Mouse (Mus musculus): ENCODE measurements around the gene Gtf3c6. TPM values are rescaled to one million over a fixed set of nuclear protein-coding genes. Genes with fewer than 3 reads are reported as not detected.
A peak's percentile ranks its signal among the peaks of the same experiment; 100 is the strongest.

Gene Gtf3c6
- total RNA-seq, 2 experiments from 2014 or later, result 85.8 to 152 TPM

GRCm38 (mm10) chr10:40260305-40260704, 2.4 kb upstream of the Gtf3c6 start:
- no peak for ATAC-seq (replicated peaks; ENCODE audit: low FRiP score, low TSS enrichment, poor library complexity, severe bottlenecking)

- no peak for ATAC-seq (replicated peaks; ENCODE audit: low FRiP score, low TSS enrichment, poor library complexity, severe bottlenecking)
These were observed 1.6 kb upstream of the Gtf3c6 start for GRCm38 (mm10) chr10:40259542-40259941.

DNA sequence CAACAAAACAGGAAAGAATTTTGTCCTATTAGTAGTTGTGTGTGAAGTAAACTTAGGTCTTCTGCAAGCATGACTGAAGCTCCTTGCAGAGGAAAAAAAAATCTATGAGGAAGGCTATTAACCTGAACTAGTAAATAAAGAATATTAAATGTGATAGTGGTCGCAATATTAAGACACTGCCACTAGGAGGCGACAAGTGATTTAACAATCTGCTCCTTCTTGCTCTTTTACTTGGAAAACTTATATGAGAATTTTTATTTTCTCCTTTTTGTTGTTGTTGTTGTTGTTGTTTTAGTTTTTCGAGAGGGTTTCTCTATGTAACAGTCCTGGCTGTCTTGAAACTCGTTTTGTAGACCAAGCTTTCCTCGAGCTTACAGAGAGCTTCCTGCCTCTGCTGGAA, 1.1 kb upstream of the Gtf3c6 start:
- peak; percentile 60 for ATAC-seq (replicated peaks; ENCODE audit: low FRiP score, low TSS enrichment, poor library complexity, severe bottlenecking)

DNA sequence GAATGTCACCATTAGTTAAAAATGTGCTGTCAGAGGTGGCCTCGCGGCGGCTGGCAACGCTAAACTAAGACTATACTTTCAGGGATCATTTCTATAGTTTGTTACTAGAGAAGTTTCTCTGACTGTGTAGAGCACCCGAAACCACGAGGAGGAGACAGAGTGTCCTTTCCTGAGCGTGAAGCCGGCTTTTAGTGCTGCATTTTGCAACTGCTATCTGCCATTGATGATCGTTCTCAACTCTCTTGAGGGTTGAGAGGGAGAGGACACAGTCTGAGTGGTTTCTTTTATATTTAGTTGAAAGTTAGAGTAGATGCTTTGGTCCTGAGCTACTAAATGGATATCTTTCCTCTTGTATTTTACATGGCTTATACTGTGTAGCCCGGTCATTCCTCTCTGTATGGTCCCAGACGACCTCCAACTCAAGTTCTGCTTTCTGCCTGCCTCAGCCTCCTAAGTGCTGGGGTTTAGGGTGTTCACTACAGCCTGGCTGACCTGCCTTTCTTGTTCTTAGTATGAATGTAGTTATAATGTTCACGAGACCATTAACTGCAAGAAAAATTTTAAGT, 576 bp upstream of the Gtf3c6 start:
- peak; percentile 78 for ATAC-seq (replicated peaks; ENCODE audit: low FRiP score, low TSS enrichment, poor library complexity, severe bottlenecking)

- ATAC-seq (replicated peaks; ENCODE audit: low FRiP score, low TSS enrichment, poor library complexity, severe bottlenecking), result peak; percentile 42
These were observed 1.2 kb downstream of the Gtf3c6 start for GRCm38 (mm10) chr10:40256716-40257115.

DNA sequence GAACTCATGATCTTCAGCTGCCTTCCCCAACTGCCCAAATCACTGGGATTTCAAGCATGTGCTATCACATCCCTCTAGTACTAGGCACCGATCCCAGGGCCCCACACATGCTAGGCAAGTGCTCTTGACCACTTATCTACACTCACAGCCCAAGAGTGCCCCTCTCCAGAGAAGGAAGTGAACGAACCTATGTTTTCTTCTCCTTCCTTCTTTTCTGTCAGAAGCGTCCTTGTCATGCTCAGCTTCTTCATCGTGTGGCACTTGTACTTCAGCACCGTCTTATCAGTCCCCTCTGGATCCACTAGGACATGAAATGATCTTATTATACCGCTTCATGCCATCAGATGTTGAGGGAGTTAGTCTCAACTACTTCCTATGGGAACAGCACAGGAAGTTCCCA, 6.9 kb downstream of the Gtf3c6 start:
- ATAC-seq (replicated peaks; ENCODE audit: low FRiP score, low TSS enrichment, poor library complexity, severe bottlenecking), result no peak

DNA sequence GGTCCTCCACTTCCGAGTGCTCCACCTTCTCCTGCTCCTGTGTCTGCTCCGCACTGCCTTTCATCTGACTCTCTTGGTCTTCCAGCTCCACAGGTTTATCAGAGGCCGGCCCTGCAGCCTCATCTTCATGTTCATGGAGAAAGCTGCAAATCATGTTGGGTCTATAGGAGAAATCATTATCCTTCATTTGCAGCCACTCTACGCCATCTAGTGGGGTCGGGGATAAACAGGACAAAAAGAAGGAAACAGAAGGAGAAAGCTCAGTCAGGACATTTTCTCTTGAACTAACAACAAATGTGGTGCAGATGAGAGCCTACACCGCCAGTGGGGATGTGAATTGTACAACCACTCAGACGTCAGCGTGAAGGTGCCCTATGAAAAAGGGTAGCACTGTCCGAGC, 8.3 kb downstream of the Gtf3c6 start:
- ATAC-seq (replicated peaks; ENCODE audit: low FRiP score, low TSS enrichment, poor library complexity, severe bottlenecking), result no peak

GRCm38 (mm10) chr10:40247166-40247716, 10.7 kb downstream of the Gtf3c6 start:
- ATAC-seq (replicated peaks; ENCODE audit: low FRiP score, low TSS enrichment, poor library complexity, severe bottlenecking), result no peak

GRCm38 (mm10) chr10:40246374-40247165, 11.3 kb downstream of the Gtf3c6 start, which contains the start of gene Rpf2:
Gene Rpf2 (minus strand): TSS chr10:40247036.
- ATAC-seq (replicated peaks; ENCODE audit: low FRiP score, low TSS enrichment, poor library complexity, severe bottlenecking), result peak; percentile 93

GRCm38 (mm10) chr10:40237826-40238225, 20.1 kb downstream of the Gtf3c6 start:
- no peak for ATAC-seq (replicated peaks; ENCODE audit: low FRiP score, low TSS enrichment, poor library complexity, severe bottlenecking)

DNA sequence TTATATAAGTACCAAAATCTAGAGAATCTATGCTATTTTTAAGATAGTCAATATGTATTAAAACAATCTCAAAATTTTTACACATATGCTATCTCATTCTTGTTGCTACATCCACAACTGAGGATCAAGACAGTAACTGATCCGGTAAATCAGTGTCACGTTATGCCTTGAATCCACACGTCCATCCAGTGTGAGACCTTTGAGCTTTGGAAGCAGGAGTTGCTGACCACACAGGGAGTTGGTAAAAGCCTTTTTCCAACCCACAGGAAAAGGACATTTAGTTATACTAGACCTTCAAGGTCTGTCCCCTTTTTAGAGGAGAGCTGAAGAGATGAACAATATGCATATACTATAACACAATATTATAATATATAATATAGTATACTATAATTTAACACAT, 24.7 kb downstream of the Gtf3c6 start:
- ATAC-seq (replicated peaks; ENCODE audit: low FRiP score, low TSS enrichment, poor library complexity, severe bottlenecking), result no peak

DNA sequence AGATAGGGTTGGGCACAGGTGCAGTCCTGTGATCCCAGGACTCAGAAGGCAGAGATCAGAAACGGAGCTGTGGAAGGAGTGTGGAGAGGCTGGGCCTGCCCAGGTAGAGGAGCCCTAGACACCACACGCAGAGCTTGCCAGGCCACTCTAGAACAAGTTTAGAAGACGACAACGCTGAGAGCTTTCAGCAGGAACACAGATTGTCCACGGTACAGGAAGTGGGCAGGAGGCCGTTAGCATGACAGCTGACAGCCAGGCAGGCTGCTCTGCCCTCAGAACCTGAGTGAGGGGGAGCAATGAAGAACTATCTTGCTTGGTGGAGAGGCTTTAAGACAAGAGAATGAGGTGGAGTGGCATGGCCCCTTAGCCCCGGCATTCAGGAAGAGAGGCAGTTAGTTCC, 25.5 kb downstream of the Gtf3c6 start:
- ATAC-seq (replicated peaks; ENCODE audit: low FRiP score, low TSS enrichment, poor library complexity, severe bottlenecking), result no peak

GRCm38 (mm10) chr10:40229725-40230124, 28.2 kb downstream of the Gtf3c6 start:
- no peak for ATAC-seq (replicated peaks; ENCODE audit: low FRiP score, low TSS enrichment, poor library complexity, severe bottlenecking)

DNA sequence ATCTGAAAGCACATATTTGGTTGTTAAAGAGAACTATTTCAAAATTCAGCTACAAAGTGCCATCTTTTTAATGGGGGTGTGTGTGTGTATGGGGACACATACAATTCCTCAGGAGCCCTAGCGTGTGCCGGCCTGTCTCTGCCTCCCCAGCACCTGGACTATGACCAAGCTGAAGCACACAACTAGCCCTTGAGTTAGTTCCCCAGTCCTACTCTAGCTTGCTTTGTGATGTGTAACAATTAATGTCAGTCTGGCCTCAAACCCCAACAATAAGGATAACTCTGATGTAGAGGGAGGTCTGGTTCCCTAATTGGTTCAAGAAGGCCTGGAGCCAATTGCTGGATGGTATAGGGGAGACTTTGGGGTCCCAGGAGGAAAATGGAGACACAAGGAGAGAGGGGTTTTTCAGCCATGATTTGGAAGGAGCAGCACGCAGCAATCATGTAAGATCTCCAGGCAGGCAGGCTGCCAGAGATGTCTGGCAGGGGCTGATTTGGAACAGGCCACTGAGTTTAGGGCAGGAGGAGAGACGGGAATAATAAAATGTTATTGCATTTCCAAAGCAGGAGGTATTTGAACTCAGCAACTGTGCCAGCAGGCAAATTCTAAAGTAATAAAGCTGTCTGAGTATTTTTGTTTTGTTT, 30.1 kb downstream of the Gtf3c6 start:
- ATAC-seq (replicated peaks; ENCODE audit: low FRiP score, low TSS enrichment, poor library complexity, severe bottlenecking), result no peak

- ATAC-seq (replicated peaks; ENCODE audit: low FRiP score, low TSS enrichment, poor library complexity, severe bottlenecking), result no peak
These were observed 39.0 kb downstream of the Gtf3c6 start for GRCm38 (mm10) chr10:40218874-40219273.

GRCm38 (mm10) chr10:40212443-40213169, 45.3 kb downstream of the Gtf3c6 start:
- peak; percentile 100 for ATAC-seq (replicated peaks; ENCODE audit: low FRiP score, low TSS enrichment, poor library complexity, severe bottlenecking)
